Mouse (Mus musculus): Measurements from ENCODE around the gene Rnd1. TPM values are rescaled to one million over a fixed set of nuclear protein-coding genes. Genes with fewer than 3 reads are reported as not detected.

Rnd1 gene
- total RNA-seq, 1 experiment from 2014 or later = 1.5 TPM

GRCm38 (mm10) chr15:98636517-98636916 is 40.7 kb downstream of the Rnd1 start:
- no peak for DNase-seq

GRCm38 (mm10) chr15:98635291-98635841 is 41.9 kb downstream of the Rnd1 start:
- peak; percentile 40 for DNase-seq

DNA sequence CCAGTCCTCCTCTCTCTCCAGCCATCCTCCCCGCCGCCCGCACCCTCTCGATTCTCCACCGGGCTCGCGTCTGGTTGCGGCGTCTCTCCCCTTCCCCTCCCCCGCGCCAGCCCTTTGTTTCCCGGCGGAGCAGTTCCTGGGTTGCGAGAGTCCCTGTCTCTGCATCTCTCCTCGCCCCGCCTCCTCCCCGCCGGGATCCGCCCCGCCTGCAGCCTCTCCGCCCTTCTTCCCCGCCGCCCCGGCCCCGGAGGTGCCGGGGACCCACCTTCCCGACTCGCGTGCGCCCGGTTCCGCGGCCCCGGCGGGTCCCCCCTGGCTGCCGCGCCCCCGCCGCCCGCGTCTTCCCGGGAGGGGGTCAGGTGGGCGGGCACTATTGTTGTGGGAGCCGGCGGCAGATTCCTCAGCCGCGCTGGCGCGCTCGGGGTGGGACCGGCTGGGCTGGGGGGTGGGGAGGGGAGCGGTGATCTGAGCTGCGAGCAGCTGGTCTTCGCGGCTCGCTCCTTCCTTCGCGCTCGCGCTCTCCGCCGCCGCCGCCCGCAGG is 42.6 kb downstream of the Rnd1 start:
- peak; percentile 87 for DNase-seq

GRCm38 (mm10) chr15:98633822-98634470 is 43.3 kb downstream of the Rnd1 start:
- DNase-seq = no peak

GRCm38 (mm10) chr15:98632921-98633320 is 44.3 kb downstream of the Rnd1 start:
- no peak for DNase-seq

- peak; percentile 75 for DNase-seq
Observed at GRCm38 (mm10) chr15:98632107-98632744, 45.0 kb downstream of the Rnd1 start.

DNA sequence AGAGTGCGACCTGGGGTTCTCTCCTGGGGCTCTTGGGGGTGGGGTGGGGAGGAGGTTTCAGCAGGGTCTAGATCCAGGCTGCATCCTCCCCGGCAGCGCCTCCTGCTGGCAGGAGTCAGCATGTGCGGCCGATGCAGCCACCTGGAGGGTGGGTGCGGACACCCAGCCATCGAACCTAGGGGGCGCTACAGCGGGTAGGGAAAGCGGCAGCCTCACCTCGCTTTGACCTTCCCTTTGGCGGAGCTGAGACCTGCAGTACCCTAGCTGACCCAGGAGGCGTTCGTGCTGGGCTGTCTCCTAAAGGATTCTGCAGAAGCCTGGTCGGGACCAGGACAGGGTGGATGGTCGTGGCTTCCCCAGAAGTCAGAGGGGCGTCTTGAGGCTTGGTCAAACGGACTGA is 45.8 kb downstream of the Rnd1 start:
- peak; percentile 66 for DNase-seq

DNA sequence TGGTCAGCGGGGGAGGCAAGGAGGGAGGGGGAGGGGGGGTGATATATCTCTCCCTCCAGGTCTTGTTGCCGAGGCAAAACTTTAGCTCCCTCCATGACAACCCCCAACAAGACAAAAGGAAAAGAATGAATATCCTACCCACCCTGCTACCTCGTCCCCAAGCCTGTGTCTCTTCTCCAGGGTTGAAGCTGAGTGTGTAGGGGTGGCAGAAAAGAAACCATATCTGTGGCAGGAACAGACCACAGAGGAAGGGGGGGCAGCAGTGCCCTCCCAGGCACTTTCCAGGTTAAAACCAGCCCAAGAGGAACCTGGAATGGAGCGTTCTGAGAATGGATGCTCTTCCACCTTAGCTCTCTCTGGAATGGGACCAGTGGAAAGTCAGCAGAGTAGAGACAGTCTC is 46.7 kb downstream of the Rnd1 start, which contains the start of gene Cacnb3:
Gene Cacnb3 (plus strand): TSS at position 301 of the 400 bp plus-strand sequence.
- DNase-seq = no peak

- DNase-seq = no peak
Observed at GRCm38 (mm10) chr15:98629464-98629863, 47.8 kb downstream of the Rnd1 start.

DNA sequence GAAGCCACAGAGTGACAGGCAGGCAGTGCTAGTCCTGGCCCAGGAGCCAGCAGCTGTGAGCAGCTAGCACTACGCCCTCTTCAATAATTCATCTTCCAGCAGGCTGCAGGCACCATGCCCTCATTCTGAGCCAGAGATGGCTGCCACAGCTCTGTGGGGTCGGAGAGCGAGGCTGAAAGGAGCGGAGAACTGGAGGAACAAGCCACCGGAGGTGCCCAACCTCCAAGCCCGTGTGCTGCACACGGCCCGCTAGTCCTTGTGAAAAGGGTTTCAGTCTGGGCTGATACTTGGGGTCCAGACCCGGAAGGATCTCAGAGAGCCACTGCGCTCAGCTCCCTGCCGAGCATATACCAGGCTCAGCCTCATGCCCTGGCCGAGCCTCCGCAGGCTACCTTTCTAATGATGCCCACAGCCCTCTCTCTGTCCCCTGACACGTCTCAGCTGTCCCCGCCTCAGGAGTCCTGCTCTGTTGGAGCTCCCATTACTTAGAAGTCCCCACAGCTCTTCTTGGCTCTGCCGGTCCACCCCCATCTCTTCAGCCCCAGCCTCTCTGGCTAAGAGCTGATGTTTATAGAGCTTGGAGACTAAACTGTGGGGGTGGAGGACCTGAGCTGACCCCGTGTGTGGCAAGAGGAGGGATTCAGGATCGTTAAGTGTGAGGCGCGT is 48.5 kb downstream of the Rnd1 start:
- no peak for DNase-seq

- DNase-seq = no peak
Observed at GRCm38 (mm10) chr15:98626487-98627212, 50.6 kb downstream of the Rnd1 start.

DNA sequence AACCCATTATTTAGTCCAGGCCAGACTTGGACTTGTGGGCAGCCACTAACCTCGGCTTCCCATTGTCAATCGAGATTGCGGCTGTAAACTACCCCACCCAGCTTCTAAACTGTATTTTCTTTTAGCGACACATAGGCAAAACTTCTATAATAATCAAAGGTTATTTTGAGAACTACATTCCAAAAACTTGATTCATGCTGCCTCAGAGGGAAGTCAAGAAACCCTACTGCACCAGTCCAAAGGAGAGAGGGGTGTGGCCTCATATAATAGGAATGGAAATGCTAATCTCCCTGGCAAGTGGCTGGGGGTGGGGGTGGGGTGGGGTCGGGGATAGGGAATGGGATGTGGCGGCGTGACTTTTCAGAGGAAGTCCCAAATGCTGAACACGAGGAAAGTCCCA is 51.2 kb downstream of the Rnd1 start:
- DNase-seq = no peak

- DNase-seq = no peak
Observed at GRCm38 (mm10) chr15:98623361-98623821, 53.9 kb downstream of the Rnd1 start.

DNA sequence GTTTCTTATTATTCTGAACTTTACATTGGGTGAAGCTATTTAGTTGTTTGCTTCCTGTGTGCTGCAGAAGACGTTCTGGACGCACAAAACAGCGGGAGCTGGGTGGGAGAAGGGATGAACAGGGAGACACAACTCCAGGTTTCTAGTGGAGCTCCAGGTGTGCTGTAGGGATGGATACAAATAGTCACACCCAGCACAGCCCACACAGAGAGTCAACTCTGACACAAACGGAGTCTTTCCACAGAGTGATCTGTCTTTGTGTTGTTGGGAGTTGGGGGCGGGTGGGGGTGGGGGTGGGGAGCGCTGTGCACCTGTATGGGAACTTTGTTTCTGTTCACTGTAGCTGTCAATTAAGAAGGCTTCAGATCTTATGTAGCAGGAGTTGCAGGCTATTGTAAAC is 54.5 kb downstream of the Rnd1 start:
- no peak for DNase-seq

GRCm38 (mm10) chr15:98622199-98622598 is 55.1 kb downstream of the Rnd1 start:
- DNase-seq = no peak

GRCm38 (mm10) chr15:98617176-98617537 is 60.1 kb downstream of the Rnd1 start:
- peak; percentile 68 for DNase-seq

DNA sequence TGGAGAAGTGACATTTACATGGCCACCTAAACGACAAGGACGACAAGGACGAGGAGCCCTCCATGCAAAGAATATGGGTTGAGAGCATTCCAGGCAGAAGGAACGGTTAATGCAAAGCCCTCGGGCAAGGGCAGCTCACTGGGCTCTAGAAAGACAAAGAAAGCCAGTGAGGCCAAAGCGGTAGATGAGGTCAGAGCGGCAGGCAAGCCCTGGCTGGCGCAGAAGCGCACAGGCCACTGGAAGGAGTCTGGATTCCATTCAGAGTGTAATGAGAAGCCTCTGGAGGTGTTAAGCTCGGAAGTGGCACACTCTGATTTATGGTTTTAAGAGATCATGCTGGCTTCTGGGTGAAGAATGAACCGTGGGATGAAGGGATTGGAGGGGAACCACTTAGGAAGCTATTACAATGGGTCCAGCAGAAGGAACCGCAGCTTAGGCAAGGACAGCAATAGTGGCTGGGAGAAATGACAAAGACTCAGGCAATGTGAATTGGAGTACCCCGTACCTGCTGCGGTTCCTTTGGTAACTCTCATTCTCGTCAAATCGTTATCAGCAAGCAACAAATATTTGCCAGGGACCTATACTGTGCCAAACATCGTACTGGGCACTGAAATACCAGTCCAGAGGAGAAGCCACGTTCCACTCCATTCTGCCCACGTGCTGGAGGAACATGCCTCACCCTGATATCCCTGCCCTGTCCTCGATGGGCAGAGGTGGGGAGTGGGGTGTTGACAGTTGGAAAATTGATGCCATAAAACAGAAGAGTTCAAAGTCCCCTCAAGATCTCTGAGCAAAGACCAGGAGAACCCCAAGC is 60.7 kb downstream of the Rnd1 start:
- no peak for DNase-seq

- no peak for DNase-seq
Observed at GRCm38 (mm10) chr15:98615751-98616150, 61.5 kb downstream of the Rnd1 start.

DNA sequence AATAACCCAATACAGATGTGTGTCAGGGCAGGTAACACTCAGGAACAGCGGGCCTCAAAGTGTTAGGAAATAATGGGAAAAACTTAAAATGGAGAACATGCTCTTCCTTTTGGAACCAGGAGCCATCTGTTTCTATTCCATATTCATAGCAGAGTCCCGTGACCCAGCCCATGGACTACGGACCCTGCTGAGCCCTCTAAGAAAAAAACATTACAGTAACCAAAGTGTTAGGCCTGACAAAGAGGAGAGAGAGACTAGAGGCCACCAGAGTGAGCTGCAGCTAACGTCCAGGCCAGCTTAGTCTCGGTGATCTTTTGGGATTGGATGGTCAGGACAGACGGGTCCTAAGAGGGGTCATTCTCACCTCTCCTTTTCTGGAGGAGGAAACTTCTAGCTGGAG is 62.3 kb downstream of the Rnd1 start:
- no peak for DNase-seq

DNA sequence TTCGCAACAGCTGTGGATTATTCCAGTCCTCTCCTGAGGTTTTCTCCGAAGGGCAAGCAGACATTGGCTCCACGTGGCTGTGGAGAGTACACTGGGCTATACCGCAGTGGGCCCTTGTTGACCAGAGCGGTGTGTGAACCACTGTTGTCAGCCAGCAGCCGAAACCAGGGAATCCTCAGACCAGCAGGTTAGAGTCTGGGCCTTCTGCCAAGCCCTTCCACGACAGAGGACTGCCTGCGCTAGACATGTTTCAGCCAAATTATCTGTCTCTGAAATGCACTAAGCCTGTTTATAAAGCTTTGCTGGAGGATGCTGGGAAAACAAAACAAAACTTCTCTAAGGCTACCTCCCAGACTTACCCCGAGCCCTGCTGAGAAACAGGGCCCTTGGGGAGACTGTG is 62.7 kb downstream of the Rnd1 start:
- DNase-seq = peak; percentile 41

Measured in adrenal gland, postnatal 25 days (tissue).